Mouse (Mus musculus) embryonic facial prominence, embryonic 10.5 days (tissue): Measurements from ENCODE around the gene Slc25a28. TPM values are rescaled to one million over a fixed set of nuclear protein-coding genes. Genes with fewer than 3 reads are reported as not detected.

Experiments
- DNase-seq: peaks from one replicate; pipeline ENCODE4 v3.0.0-alpha.2; 2017; ENCODE audit warnings: low spot score
- H3K27ac ChIP-seq: fragments of 300-500 bp; sonication (generic); replicated peaks from 2 replicates; pipeline ENCODE4 v1.5.1; 2016; ENCODE audit warnings: mild to moderate bottlenecking
- H3K27me3 ChIP-seq: fragments of 300-500 bp; sonication (generic); replicated peaks from 2 replicates; pipeline ENCODE4 v1.6.1; 2016; ENCODE audit warnings: low read depth, mild to moderate bottlenecking; ENCODE audit not compliant: poor library complexity, severe bottlenecking
- H3K36me3 ChIP-seq: fragments of 300-500 bp; sonication (generic); replicated peaks from 2 replicates; pipeline ENCODE4 v1.6.1; 2016; ENCODE audit warnings: mild to moderate bottlenecking, moderate library complexity
- H3K4me1 ChIP-seq: fragments of 300-500 bp; sonication (generic); 2 replicates; pipeline ENCODE4 v1.6.1; 2016
- H3K4me3 ChIP-seq: fragments of 300-500 bp; sonication (generic); 2 replicates; pipeline ENCODE4 v1.5.1; 2016; ENCODE audit warnings: mild to moderate bottlenecking, moderate library complexity
- H3K9me3 ChIP-seq: fragments of 300-500 bp; sonication (generic); 2 replicates; pipeline ENCODE4 v1.6.1; 2016; ENCODE audit warnings: mild to moderate bottlenecking
- WGBS: fragments of 180-500 bp; shearing (Covaris S2); methylation state at CpG from one replicate; pipeline ENCODE4 v1.1.7; 2016; 5-methylcytosine and 5-hydroxymethylcytosine counted together
- microRNA-seq: library from miRNA; unstranded; fragments of <30 nt; microRNA quantifications from one replicate; pipeline ENCODE4, GENCODE M21; 2017
- polyA plus RNA-seq: library from polyadenylated mRNA; unstranded; fragments of >200 nt; fragmentation: Nextera tagmentation; extraction: Ambion mirVana; gene quantifications from 2 replicates; pipeline ENCODE4 v1.2.1, GENCODE M21; 2016

The Slc25a28 gene
- polyA plus RNA-seq, 1 experiment from 2014 or later: 10.9 TPM

DNA sequence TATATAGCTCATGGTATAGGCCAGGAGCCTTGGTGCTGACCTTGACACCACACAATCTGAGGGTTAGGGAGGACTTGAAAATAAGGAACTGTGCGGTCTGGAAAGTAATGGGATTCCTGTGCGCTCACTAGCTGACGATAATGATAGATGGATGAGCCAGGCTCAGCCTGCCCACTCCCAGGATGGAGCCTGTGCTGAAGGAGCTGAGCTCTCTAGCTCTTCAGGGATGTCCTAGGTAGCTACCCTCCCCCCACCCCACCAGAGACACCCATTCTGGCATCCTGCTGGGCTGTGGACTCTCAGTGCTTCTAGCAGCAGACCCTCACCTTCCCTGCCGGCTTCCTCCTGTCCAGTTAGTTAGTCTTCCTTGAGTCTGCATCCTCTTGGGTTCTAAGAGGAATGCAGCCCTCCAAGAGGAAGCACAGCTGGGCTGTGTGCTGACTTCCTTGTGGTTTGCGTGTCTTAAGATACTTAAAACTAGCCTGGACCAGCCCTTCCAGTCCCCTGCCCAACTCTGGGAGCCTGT lies 56.1 kb downstream of the Slc25a28 start:
- Histone ChIP-seq H3K4me1 (peaks cover 33% of the 10 kb centered on the region), H3K27ac (no peak overlapping the region), H3K4me3 (no peak overlapping the region), H3K9me3 (no peaks in the 10 kb centered on the region), H3K27me3 (peaks cover 100% of the 10 kb centered on the region), H3K36me3 (no peaks in the 10 kb centered on the region)
- 6% methylated on average over 5 of the region's 5 CpGs for WGBS
- DNase-seq: no peak

DNA sequence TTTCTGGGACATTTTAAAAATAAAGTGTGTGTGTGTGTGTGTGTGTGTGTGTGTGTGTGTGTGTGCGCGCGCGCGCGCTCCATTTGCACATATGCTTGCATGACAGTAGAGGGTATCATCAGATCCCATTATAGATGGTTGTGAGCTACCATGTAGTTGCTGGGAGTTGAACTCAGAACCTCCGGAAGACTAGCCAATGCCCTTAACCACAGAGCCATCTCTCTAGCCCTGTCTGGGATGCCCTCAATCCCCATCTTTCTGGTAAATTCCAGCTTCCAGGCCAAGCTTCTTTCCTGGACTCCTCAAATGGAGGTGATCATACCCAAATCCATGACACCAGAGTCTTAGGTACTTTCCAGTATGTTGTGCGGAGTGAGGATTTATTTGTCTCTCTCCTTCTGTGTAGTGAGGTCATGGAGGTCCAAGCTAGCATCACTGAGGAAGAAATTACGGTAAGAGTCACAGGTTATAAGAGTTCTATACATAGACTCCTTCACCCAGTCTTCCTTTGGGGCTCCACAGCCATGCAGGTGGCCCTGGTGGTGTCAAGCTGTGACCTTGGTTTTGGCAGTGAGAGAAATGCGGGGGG lies 56.8 kb downstream of the Slc25a28 start:
- Histone ChIP-seq H3K4me3 (no peak overlapping the region), H3K4me1 (peaks cover 34% of the 10 kb centered on the region), H3K36me3 (no peaks in the 10 kb centered on the region), H3K9me3 (no peaks in the 10 kb centered on the region), H3K27me3 (peaks cover 100% of the 10 kb centered on the region), H3K27ac (no peak overlapping the region)
- WGBS: 27% methylated on average over 10 of the region's 10 CpGs
- peak; percentile 12 for DNase-seq

DNA sequence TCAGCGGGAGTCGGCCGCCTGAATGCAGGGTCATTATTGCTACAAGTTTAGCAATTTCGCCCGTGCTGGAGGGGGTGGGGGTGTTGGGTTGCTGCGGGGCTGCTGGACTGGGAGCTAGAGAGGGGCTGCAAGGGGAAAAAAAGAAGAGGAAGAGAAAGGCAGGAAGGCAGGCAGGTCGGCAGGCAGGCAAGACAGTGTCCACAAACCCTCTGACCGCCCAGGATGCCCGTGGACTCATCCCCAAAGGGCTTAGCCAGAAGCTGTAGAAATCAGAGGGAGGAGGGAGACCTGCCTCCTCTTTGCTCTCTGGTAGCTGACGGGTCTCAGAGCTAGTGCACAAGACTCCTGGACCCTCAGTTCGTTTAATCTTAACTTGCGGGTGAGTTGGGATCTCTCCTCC lies 57.8 kb downstream of the Slc25a28 start:
- WGBS: under 1% methylated on average over 12 of the region's 12 CpGs
- Histone ChIP-seq H3K27me3 (peaks cover 100% of the 10 kb centered on the region), H3K9me3 (no peaks in the 10 kb centered on the region), H3K36me3 (no peaks in the 10 kb centered on the region), H3K4me1 (peaks cover 44% of the 10 kb centered on the region), H3K4me3 (peak overlapping the region; percentile 58), H3K27ac (peak overlapping the region; percentile 78)
- DNase-seq: no peak

DNA sequence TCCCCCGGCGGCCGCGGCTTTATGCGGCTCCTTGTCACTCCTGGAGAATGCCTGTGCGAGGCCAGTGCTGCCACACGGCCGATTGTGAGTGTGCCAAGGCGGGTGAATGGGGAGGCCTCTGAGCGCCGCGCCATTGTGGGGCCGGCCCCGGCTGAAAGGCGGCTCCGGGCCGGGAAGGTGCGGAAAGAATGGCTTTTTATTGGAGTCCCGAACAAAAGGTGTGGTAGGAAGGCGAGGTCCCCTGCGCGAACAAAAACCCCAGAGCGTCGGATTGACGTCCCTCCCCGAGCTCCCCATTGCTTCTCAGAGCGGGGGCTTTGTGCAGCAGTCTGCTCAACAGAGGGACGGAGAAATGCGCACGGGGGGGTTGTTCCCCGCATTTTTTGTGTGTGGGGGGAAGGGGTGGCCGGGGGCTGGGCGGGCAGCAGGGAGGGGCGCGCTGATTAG lies 58.2 kb downstream of the Slc25a28 start:
- peak; percentile 81 for DNase-seq
- WGBS: under 1% methylated on average over 35 of the region's 35 CpGs
- no peaks in the 10 kb centered on the region for H3K9me3 ChIP-seq
- H3K4me1 ChIP-seq: peaks cover 47% of the 10 kb centered on the region
- peak overlapping the region; percentile 58 for H3K4me3 ChIP-seq
- no peaks in the 10 kb centered on the region for H3K36me3 ChIP-seq
- H3K27me3 ChIP-seq: peaks cover 100% of the 10 kb centered on the region
- H3K27ac ChIP-seq: peak overlapping the region; percentile 78

DNA sequence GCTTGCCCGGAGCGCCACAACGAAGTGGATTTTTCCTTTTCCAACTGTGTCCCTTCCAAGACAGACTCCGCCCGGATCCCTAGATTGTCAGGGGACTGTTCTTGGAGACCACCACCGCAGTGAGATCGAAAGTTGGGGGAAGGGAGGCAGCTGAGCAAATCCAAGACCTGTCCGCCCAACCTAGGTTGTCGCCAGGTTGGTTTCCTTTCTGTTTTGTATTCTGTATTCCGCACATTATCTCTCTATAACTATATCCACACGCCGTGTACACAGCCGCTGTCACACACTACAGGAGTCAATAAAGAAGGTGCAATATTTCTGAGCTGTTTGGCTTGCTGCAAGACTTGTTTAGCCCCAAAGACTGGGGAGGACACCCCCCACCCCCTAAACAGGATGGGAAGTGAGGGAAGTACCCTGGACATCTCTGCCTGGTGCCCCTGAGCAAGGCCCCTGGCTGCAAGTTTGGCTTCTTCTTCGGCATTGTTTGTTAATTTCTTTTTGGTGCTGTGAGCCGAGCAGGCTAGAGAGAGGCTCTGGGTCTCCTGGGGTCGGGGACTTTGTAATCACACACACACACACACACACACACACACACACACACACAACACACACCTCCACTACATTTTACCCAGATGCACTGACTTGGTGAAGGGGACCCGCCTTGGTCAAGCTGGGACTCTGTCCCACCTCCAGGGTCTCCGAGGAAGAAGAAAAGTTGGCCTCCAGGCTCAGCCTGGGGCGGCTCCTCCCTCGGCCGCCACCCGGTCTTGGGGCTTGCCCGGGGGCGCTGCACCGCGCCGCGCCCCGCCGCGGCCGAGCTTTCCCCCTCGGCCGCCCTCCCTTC lies 58.9 kb downstream of the Slc25a28 start:
- WGBS: under 1% methylated on average over 34 of the region's 34 CpGs
- peaks cover 100% of the 10 kb centered on the region for H3K27me3 ChIP-seq
- H3K9me3 ChIP-seq: no peaks in the 10 kb centered on the region
- H3K27ac ChIP-seq: peak overlapping the region; percentile 78
- no peaks in the 10 kb centered on the region for H3K36me3 ChIP-seq
- H3K4me3 ChIP-seq: peak overlapping the region; percentile 58
- H3K4me1 ChIP-seq: peaks cover 47% of the 10 kb centered on the region
- peak; percentile 52 for DNase-seq

DNA sequence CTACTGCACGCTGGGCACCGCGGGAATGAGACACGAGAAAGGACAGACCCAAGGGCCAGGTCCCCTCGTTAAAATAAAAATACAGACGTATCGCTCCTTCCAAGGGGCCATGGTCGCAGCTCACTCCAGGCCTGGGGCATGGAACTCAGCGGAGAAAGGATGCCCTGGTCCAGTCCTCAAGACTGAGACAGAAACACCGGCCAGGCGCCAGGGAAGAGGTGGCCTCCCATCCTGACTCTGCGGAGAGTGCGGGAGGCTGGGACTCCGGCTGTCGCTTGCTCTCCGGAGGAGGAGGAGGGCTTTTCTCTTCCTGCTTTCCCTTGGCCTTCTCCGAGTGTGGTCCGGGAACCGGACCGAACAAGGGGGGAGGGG lies 59.6 kb downstream of the Slc25a28 start:
- Histone ChIP-seq H3K27me3 (peaks cover 100% of the 10 kb centered on the region), H3K4me1 (peaks cover 55% of the 10 kb centered on the region), H3K4me3 (peak overlapping the region; percentile 58), H3K27ac (peak overlapping the region; percentile 78), H3K9me3 (no peaks in the 10 kb centered on the region), H3K36me3 (no peaks in the 10 kb centered on the region)
- WGBS: under 1% methylated on average over 20 of the region's 20 CpGs
- DNase-seq: no peak

DNA sequence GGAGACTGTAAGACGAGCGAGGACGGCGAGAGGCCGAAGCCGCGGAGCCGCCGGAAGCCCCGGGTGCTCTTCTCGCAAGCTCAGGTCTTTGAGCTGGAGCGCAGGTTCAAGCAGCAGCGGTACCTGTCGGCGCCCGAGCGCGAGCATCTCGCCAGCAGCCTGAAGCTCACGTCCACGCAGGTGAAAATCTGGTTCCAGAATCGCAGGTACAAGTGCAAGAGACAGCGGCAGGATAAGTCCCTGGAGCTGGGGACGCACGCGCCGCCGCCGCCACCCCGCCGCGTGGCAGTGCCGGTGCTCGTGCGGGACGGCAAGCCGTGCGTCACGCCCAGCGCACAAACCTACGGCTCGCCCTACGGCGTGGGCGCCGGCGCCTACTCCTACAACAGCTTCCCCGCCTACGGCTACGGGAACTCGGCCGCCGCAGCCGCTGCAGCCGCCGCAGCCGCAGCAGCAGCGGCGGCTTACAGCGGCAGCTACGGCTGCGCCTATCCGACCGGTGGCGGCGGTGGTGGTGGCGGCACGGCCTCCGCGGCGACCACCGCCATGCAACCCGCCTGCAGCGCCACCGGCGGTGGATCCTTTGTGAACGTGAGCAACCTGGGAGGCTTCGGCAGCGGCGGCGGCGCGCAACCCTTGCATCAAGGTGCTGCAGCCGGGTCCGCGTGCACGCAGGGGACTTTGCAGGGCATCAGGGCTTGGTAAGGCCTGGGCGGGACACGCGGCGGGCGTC lies 60.2 kb downstream of the Slc25a28 start:
- Histone ChIP-seq H3K9me3 (no peaks in the 10 kb centered on the region), H3K4me3 (peak overlapping the region; percentile 58), H3K4me1 (peaks cover 58% of the 10 kb centered on the region), H3K36me3 (no peaks in the 10 kb centered on the region), H3K27me3 (peaks cover 100% of the 10 kb centered on the region), H3K27ac (peak overlapping the region; percentile 78)
- DNase-seq: peak; percentile 77
- under 1% methylated on average over 92 of the region's 92 CpGs for WGBS

Small RNAs within 50 kb of the gene (microRNA-seq; reads per million reads assigned to microRNA genes)
- not detected for gene Gm22646

Other genes starting within 250 kb of the Slc25a28 start
- 0.16 and 0.31 TPM in 2 replicates for gene Cnnm1, start 234.4 kb downstream of the Slc25a28 start, polyA plus RNA-seq
- 55.4 and 57.9 TPM in 2 replicates for gene Got1, start 150.3 kb downstream of the Slc25a28 start, polyA plus RNA-seq
- gene Nkx2-3, start 62.6 kb downstream of the Slc25a28 start, polyA plus RNA-seq: 3.7 and 4.1 TPM in 2 replicates
- 8.9 and 9.8 TPM in 2 replicates for gene Entpd7, start 14.8 kb upstream of the Slc25a28 start, polyA plus RNA-seq
- 14.4 and 14.8 TPM in 2 replicates for gene Cutc, start 78.1 kb upstream of the Slc25a28 start, polyA plus RNA-seq
- gene Cox15, start 78.1 kb upstream of the Slc25a28 start, polyA plus RNA-seq: 10.9 and 16.2 TPM in 2 replicates
- gene Abcc2, start 107.3 kb upstream of the Slc25a28 start, polyA plus RNA-seq: 0.05 TPM in 1 of 2 replicates, not detected in the other